Mouse (Mus musculus): ENCODE results near the gene Gm3285.

- TF ChIP-seq POLR2A (IDR thresholded peaks at IDR 0.05; ENCODE audit: borderline replicate concordance, low read depth, low read length): no peak
- no peak for TF ChIP-seq CTCF (IDR thresholded peaks at IDR 0.05; ENCODE audit: low read depth, low read length)
Measured at GRCm38 (mm10) chr10:77818523-77818922, 43.3 kb upstream of the Gm3285 start.

All from bone marrow macrophage, adult 2 months (primary cell).